Mouse (Mus musculus) embryonic fibroblast, embryonic 13.5 days (primary cell): ENCODE results near the gene Zfp207. TPM values are rescaled to one million over a fixed set of nuclear protein-coding genes. Genes with fewer than 3 reads are reported as not detected.
A peak's percentile ranks its signal among the peaks of the same experiment; 100 is the strongest.
"Not testable (repeated sequence)": the region's sequence is repeated elsewhere in the genome, so short reads cannot be mapped to it uniquely, and the experiment has no call there.

Source experiments
- H3K27ac ChIP-seq: 2 replicates; pipeline ENCODE4 v1.5.1; 2012; ENCODE audit warnings: low read length, control low read depth, inconsistent platforms; ENCODE audit not compliant: insufficient read depth
- H3K4me1 ChIP-seq: 2 replicates; pipeline ENCODE4 v1.6.1; 2011; ENCODE audit warnings: low read length; ENCODE audit not compliant: control insufficient read depth, insufficient read depth
- H3K4me3 ChIP-seq: 2 replicates; pipeline ENCODE4 v1.5.1; 2011; ENCODE audit warnings: mild to moderate bottlenecking, control low read depth, low read length; ENCODE audit not compliant: insufficient read depth
- CTCF ChIP-seq: IDR thresholded peaks from 2 replicates; pipeline ENCODE4 v1.5.1; 2011; ENCODE audit warnings: mild to moderate bottlenecking, control low read depth, low read length, moderate library complexity, borderline replicate concordance; ENCODE audit not compliant: insufficient read depth
- POLR2A ChIP-seq: IDR thresholded peaks from 2 replicates; pipeline ENCODE4 v1.6.1; 2011; ENCODE audit warnings: low read depth, mild to moderate bottlenecking, control low read depth, low read length, moderate library complexity
- polyA plus RNA-seq: library from polyadenylated mRNA; stranded (reverse); fragments of >200 nt; gene quantifications from 2 replicates; pipeline ENCODE4 v1.2.4, GENCODE M21; 2011; ENCODE audit warnings: low read depth; ENCODE audit not compliant: missing spikeins, insufficient read length

Zfp207 gene
- polyA plus RNA-seq, 1 experiment = 208 TPM

GRCm38 (mm10) chr11:80382626-80383018, 457 bp upstream of the Zfp207 start:
- TF ChIP-seq POLR2A = 0 out of 2 replicates have a peak, but pooled peaks have one; percentile 12
- TF ChIP-seq CTCF = no peak
- peak overlapping the region; percentile 85 for H3K27ac ChIP-seq
- H3K4me1 ChIP-seq = 0 out of 2 replicates have a peak, but pooled peaks cover 3% of the 10 kb centered on the region
- H3K4me3 ChIP-seq = peak overlapping the region; percentile 64

DNA sequence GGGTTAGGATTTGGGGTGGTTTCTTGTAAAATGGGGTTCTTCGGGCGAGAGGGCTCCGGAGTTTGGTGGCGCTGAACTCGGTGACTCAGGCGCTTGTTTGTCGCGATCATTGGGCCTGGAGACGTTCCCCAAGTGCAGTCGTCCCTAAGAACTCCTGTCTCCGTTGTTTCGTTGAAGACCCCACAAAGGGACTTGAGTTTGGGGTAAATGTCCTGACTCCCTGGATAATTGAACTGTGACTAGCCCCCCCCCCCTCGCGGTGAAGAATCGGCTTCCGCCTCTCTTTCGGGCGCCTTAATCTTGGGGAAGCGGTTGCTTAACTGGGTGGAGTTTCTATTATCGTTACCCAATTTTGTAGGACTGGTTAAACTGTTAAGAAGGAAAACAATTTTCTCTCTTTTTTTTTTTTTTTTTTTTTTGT, 557 bp downstream of the Zfp207 start:
- Histone ChIP-seq H3K4me1 (0 out of 2 replicates have a peak, but pooled peaks cover 3% of the 10 kb centered on the region), H3K27ac (peak overlapping the region; percentile 76)
- TF ChIP-seq CTCF = no peak
- no peak for TF ChIP-seq POLR2A

GRCm38 (mm10) chr11:80384461-80384860, 1.4 kb downstream of the Zfp207 start:
- H3K27ac ChIP-seq = no peak overlapping the region
- H3K4me3 ChIP-seq = peak overlapping the region; percentile 99
- no peak for TF ChIP-seq POLR2A
- TF ChIP-seq CTCF = no peak
- 0 out of 2 replicates have a peak, but pooled peaks cover 3% of the 10 kb centered on the region for H3K4me1 ChIP-seq

More for the DNA sequence above, 557 bp downstream of the Zfp207 start:
- H3K4me3 ChIP-seq = peak overlapping the region; percentile 97

DNA sequence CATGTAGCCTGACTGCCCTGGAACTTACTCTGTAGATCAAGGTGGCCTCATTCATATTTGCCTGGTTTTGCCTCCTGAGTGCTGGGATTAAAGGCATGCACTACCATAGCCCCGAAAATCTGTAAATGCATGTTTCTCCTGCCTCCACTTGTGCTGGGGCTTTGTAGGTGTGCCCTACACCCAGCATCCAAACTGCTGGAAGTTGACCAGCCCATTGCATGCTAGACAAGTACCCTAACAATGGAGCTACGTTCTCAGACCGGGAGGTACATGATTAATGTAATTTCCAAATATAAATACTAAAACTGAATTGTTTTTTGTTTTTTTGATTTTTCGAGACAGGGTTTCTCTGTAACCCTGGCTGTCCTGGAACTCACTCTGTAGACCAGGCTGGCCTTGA, 2.0 kb downstream of the Zfp207 start:
- Histone ChIP-seq H3K4me3 (peak overlapping the region; percentile 99), H3K27ac (no peak overlapping the region), H3K4me1 (0 out of 2 replicates have a peak, but pooled peaks cover 3% of the 10 kb centered on the region)
- TF ChIP-seq CTCF = no peak
- TF ChIP-seq POLR2A = no peak

DNA sequence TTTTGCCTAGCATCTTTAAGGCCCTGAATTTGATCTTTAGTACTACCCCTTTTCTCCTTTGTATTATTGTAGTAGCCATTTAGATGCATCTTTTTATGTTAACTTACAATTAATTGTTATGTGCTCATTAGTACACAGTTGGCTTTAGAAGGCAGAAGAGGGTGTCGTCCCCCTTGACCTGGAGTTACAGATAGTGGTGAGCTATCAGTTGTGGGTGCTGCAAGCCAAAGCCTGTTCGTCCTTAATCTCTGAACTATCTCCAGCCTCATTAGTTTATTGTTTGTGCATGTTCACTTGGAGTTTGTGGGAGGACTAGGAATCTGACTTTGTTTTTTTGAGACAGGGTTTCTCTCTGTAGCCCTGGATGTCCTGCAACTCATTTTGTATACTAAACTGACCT, 3.7 kb downstream of the Zfp207 start:
- Histone ChIP-seq H3K27ac (no peak overlapping the region), H3K4me1 (peaks cover 3% of the 10 kb centered on the region; the same call in 1 of the 2 replicates), H3K4me3 (no peak overlapping the region; the same call in 1 of the 2 replicates)
- TF ChIP-seq CTCF = no peak
- TF ChIP-seq POLR2A = no peak

DNA sequence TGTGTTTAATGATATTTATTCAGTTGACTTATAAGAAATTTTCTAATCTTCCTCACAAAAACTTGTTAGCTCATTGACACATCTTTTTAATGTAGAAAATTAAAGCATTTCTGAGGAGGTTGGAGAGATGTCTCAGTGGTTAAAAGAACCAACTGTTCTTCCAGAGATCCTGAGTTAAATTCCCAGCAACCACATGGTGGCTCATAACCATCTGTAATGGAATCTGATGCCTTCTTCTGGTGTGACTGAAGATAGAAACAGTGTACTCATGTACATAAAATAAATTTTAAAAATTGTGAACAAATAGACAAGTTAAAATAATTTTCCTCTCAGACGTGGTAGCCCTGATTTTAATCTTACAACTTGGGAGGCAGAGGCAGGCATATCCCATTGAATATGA, 6.8 kb downstream of the Zfp207 start:
- H3K4me1 ChIP-seq = peaks cover 3% of the 10 kb centered on the region; the same call in 1 of the 2 replicates
- no peak for TF ChIP-seq CTCF
- TF ChIP-seq POLR2A = no peak
- H3K4me3 ChIP-seq = no peak overlapping the region
- H3K27ac ChIP-seq = no peak overlapping the region

DNA sequence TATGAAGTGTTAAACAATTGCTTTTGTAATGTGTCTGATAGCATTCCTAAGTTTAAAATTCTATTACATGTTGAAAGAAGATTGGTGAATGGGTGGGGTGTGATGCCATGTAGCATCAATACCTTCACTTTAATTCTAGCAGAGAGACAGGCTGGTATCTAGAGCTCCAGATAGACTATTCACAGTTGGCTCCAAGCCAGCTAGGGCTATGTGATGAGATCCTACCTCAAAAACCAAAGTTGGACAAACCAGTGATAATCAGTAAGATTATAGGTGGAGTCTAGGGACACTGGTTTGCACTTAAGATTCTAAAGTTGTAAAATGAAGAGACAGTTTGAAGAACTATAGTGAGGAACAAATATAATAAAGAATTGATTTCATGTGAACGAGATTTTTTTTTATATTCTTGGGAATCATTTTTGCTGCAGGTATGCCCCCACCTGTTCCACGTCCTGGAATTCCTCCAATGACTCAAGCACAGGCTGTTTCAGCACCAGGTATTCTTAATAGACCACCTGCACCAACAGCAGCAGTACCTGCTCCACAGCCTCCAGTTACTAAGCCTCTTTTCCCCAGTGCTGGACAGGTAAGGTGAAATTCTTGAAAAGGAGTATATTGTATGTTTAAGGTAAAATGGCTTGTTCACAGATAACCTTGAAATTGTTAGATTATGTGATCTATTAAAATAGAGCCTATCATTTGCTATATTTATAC, 8.5 kb downstream of the Zfp207 start:
- Histone ChIP-seq H3K27ac (no peak overlapping the region), H3K4me1 (peaks cover 3% of the 10 kb centered on the region; the same call in 1 of the 2 replicates), H3K4me3 (no peak overlapping the region)
- TF ChIP-seq CTCF (no peak), POLR2A (no peak)

GRCm38 (mm10) chr11:80395930-80396329, 12.9 kb downstream of the Zfp207 start:
- Histone ChIP-seq H3K4me1 (peaks cover 2% of the 10 kb centered on the region; the same call in 1 of the 2 replicates), H3K27ac (no peak overlapping the region), H3K4me3 (no peak overlapping the region)
- TF ChIP-seq CTCF (no peak), POLR2A (no peak)

DNA sequence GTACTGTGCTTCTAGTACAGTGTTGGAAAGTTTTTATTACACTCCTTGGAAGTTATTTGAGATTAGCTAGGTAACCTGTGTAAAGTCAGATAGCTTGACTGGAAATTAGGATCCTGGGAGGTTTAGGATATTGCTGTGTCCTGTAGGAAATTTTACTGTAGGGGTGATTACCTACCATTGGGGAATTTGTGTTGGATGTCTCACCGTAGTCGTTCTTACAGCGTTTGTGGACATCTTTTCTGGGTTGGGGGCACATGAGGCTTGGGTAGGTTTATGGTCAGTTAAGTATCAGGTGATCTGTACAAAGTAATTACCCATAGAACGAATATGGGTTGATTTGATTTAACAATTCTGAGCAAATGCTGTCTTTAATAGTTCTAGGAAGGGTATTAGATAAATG, 13.5 kb downstream of the Zfp207 start:
- TF ChIP-seq CTCF (no peak), POLR2A (no peak)
- Histone ChIP-seq H3K4me1 (peaks cover 2% of the 10 kb centered on the region; the same call in 1 of the 2 replicates), H3K4me3 (no peak overlapping the region), H3K27ac (no peak overlapping the region)

- not testable (repeated sequence) for H3K4me3 ChIP-seq, H3K27ac ChIP-seq, H3K4me1 ChIP-seq
Measured at GRCm38 (mm10) chr11:80407878-80408277, 24.8 kb downstream of the Zfp207 start.
